10 mouse cellular contexts compared by ENCODE assay signal in the genomic region with DNA sequence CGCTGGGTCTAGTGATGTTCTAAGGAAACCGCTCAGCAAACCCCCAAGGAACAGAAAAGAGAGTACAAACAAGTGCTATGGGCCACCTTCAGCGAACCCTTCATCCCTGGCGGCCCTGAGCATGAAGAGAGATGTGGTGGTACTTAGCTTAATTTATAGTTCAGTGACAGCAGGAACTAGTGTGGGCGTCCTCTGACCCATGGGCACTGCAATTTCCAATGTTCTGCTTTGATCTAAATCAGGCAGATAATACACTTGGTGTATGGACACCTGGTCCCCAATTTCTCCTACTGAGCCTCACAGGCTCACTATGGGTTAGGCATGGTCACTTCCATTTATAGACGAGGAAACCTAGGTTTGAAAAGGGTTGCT. TPM values are rescaled to one million over a fixed set of nuclear protein-coding genes. Genes with fewer than 3 reads are reported as not detected.
A peak's percentile ranks its signal among the peaks of the same experiment; 100 is the strongest.
DNase-seq lines count a peak whose midpoint lies in the region; ATAC-seq and TF ChIP-seq lines count a peak whose summit lies in the region.
"Had no signal": no experiment of that assay in that cellular context is flagged by ENCODE, and none has a peak within 500 bp of the region (broad histone marks: within the 10 kb centered on the region; RNA-seq: fewer than 3 reads in every experiment).

No protein-coding gene starts in this region.

- no peak for DNase-seq in heart, postnatal 4 days
- DNase-seq in embryonic facial prominence, embryonic 11.5 days (ENCODE audit: low spot score): no peak
- DNase-seq in hindbrain, postnatal 0 days (ENCODE audit: low spot score): no peak
- no peak for DNase-seq in right cerebral cortex, postnatal 10 days (ENCODE audit: low spot score in 2 of 2)
- no peak for DNase-seq in thymus, postnatal 4 days
- DNase-seq: kidney, adult 11 months had no signal

- WGBS in heart, embryonic 14.5 days: 8% methylated on average over 6 of the region's 6 CpGs
- WGBS in embryonic facial prominence, embryonic 11.5 days: 12% methylated on average over 6 of the region's 6 CpGs
- WGBS in hindbrain, postnatal 0 days: 7% methylated on average over 6 of the region's 6 CpGs
- 7% methylated on average over 6 of the region's 6 CpGs for WGBS in midbrain, embryonic 15.5 days

- H3K36me3 ChIP-seq in heart, embryonic 14.5 days (ENCODE audit: control insufficient read depth, insufficient read depth, low read length): no peaks in the 10 kb centered on the region
- H3K36me3 ChIP-seq in embryonic facial prominence, embryonic 11.5 days (replicated peaks; ENCODE audit: control insufficient read depth, insufficient read depth, low read depth, low read length): no peaks in the 10 kb centered on the region
- no peaks in the 10 kb centered on the region for H3K36me3 ChIP-seq in hindbrain, postnatal 0 days (ENCODE audit: insufficient read depth, low read length)
- no peaks in the 10 kb centered on the region for H3K36me3 ChIP-seq in midbrain, embryonic 15.5 days (replicated peaks)

- H3K9ac ChIP-seq in heart, embryonic 14.5 days (ENCODE audit: low read length): peak overlapping the region; percentile 60
- peak overlapping the region; percentile 35 for H3K9ac ChIP-seq in embryonic facial prominence, embryonic 11.5 days (replicated peaks; ENCODE audit: low read length)
- H3K9ac ChIP-seq in hindbrain, postnatal 0 days (replicated peaks; ENCODE audit: low read length): peak overlapping the region; percentile 66
- H3K9ac ChIP-seq in midbrain, embryonic 15.5 days: peak overlapping the region; percentile 60

- no peaks in the 10 kb centered on the region for H3K9me3 ChIP-seq in heart, embryonic 14.5 days (ENCODE audit: control insufficient read depth, low read length)
- H3K9me3 ChIP-seq in embryonic facial prominence, embryonic 11.5 days (replicated peaks; ENCODE audit: control insufficient read depth, low read length): no peaks in the 10 kb centered on the region
- no peaks in the 10 kb centered on the region for H3K9me3 ChIP-seq in hindbrain, postnatal 0 days (ENCODE audit: low read length)
- no peaks in the 10 kb centered on the region for H3K9me3 ChIP-seq in midbrain, embryonic 15.5 days

- TF ChIP-seq CTCF in hindbrain, postnatal 0 days (IDR thresholded peaks at IDR 0.05; ENCODE audit: low read depth): no peak

- no peak overlapping the region for H3K27ac ChIP-seq in heart, embryonic 14.5 days (replicated peaks in 1 of 2; ENCODE audit: control insufficient read depth in 1 of 2, insufficient read depth in 1 of 2, low read depth in 2 of 2, low read length in 2 of 2)
- H3K27ac ChIP-seq in embryonic facial prominence, embryonic 11.5 days (replicated peaks; ENCODE audit: low read depth, low read length): no peak overlapping the region
- 0 out of 2 replicates have a peak overlapping the region, but pooled peaks have one; percentile 26 for H3K27ac ChIP-seq in hindbrain, postnatal 0 days
- no peak overlapping the region for H3K27ac ChIP-seq in midbrain, embryonic 15.5 days

- ATAC-seq in heart, embryonic 14.5 days (ENCODE audit: insufficient number of reproducible peaks, insufficient read depth, low FRiP score, low read depth): no peak
- no peak for ATAC-seq in embryonic facial prominence, embryonic 11.5 days (replicated peaks; ENCODE audit: insufficient number of reproducible peaks, low FRiP score, low TSS enrichment, low read depth)
- 0 out of 2 replicates have a peak, but pooled peaks have one; percentile 18 for ATAC-seq in hindbrain, postnatal 0 days
- ATAC-seq in midbrain, embryonic 15.5 days (replicated peaks): no peak
- ATAC-seq in erythroid progenitor cell, adult 5-6 weeks (replicated peaks; ENCODE audit: low FRiP score, poor library complexity, severe bottlenecking): no peak

- H3K4me1 ChIP-seq in heart, embryonic 14.5 days (ENCODE audit: control insufficient read depth in 2 of 2, insufficient read depth in 2 of 2, low read length in 2 of 2): peaks cover 2 to 4% of the 10 kb centered on the region in 2 experiments; a peak in 1 of 4 replicates
- no peaks in the 10 kb centered on the region for H3K4me1 ChIP-seq in embryonic facial prominence, embryonic 11.5 days (ENCODE audit: control insufficient read depth, insufficient read depth, low read length)
- H3K4me1 ChIP-seq in hindbrain, postnatal 0 days (ENCODE audit: insufficient read depth, low read length): peaks cover 13% of the 10 kb centered on the region; the same call in 1 of the 2 replicates
- H3K4me1 ChIP-seq in midbrain, embryonic 15.5 days: peaks cover 9% of the 10 kb centered on the region; the same call in 1 of the 2 replicates

- peak overlapping the region; percentile 97 for H3K4me2 ChIP-seq in heart, embryonic 14.5 days (ENCODE audit: low read length)
- H3K4me2 ChIP-seq in embryonic facial prominence, embryonic 11.5 days (ENCODE audit: low read depth, low read length): peak overlapping the region; percentile 91
- peak overlapping the region; percentile 90 for H3K4me2 ChIP-seq in hindbrain, postnatal 0 days (ENCODE audit: low read depth, low read length)
- H3K4me2 ChIP-seq in midbrain, embryonic 15.5 days: peak overlapping the region; percentile 97

- H3K4me3 ChIP-seq in heart, embryonic 14.5 days (ENCODE audit: control insufficient read depth in 1 of 2, insufficient read depth in 1 of 2, low read depth in 1 of 2, low read length in 2 of 2): peak overlapping the region; percentile 41 to 58
- H3K4me3 ChIP-seq in embryonic facial prominence, embryonic 11.5 days (ENCODE audit: low read depth, low read length): peak overlapping the region; percentile 46
- H3K4me3 ChIP-seq in hindbrain, postnatal 0 days (ENCODE audit: low read length): peak overlapping the region; percentile 55
- peak overlapping the region; percentile 57 for H3K4me3 ChIP-seq in midbrain, embryonic 15.5 days

- H3K27me3 ChIP-seq in heart, embryonic 14.5 days (ENCODE audit: control insufficient read depth, insufficient read depth, low read length): peaks cover 23% of the 10 kb centered on the region
- peaks cover 10% of the 10 kb centered on the region for H3K27me3 ChIP-seq in embryonic facial prominence, embryonic 11.5 days (ENCODE audit: control insufficient read depth, insufficient read depth, low read length)
- H3K27me3 ChIP-seq in hindbrain, postnatal 0 days (ENCODE audit: insufficient read depth, low read length): no peaks in the 10 kb centered on the region
- 0 out of 2 replicates have a peak, but pooled peaks cover 6% of the 10 kb centered on the region for H3K27me3 ChIP-seq in midbrain, embryonic 15.5 days (replicated peaks)
- H3K27me3 ChIP-seq: CH12.LX had no signal

RNA-seq across cellular contexts. Expression of a gene that starts 0.3 kb away (rescaled TPM):
- 0.28 and 0.72 TPM in 2 replicates for polyA plus RNA-seq in heart, embryonic 14.5 days (2014; fragmentation: Nextera tagmentation; extraction: Ambion mirVana)
- total RNA-seq in heart, postnatal 4 days (2021): under 1 TPM; 0.64 to 0.86 TPM
- 0.35 and 0.57 TPM in 2 replicates for polyA plus RNA-seq in embryonic facial prominence, embryonic 11.5 days (2014; fragmentation: Nextera tagmentation; extraction: Ambion mirVana)
- 12.0 and 24.6 TPM in 2 replicates for total RNA-seq in hindbrain, postnatal 0 days (2014; rRNA removed)
- 12.5 and 13.8 TPM in 2 replicates for polyA plus RNA-seq in hindbrain, postnatal 0 days (2015; fragmentation: Nextera tagmentation; extraction: Ambion mirVana)
- 5.1 and 5.8 TPM in 2 replicates for polyA plus RNA-seq in midbrain, embryonic 15.5 days (2015; fragmentation: Nextera tagmentation; extraction: Ambion mirVana)
- total RNA-seq in erythroid progenitor cell, adult 5-6 weeks (2015; ENCODE audit: low replicate concordance): not detected in 2 replicates
- total RNA-seq in erythroid progenitor cell, adult 5-6 weeks (2017; ENCODE audit: low replicate concordance): not detected in 2 replicates
- total RNA-seq: CH12.LX had no signal
